Mouse (Mus musculus) frontal cortex, adult 2 months (tissue): ENCODE data around the gene Exoc7. TPM values are rescaled to one million over a fixed set of nuclear protein-coding genes. Genes with fewer than 3 reads are reported as not detected.
A peak's percentile ranks its signal among the peaks of the same experiment; 100 is the strongest.

Experiments
- DNase-seq, 2 experiments: peaks; one replicate each; pipeline ENCODE4 v3.0.0; 2022; ENCODE audit warnings: low spot score in 1 of 2; ENCODE audit errors: extremely low spot score in 1 of 2
- polyA plus RNA-seq: library from polyadenylated mRNA; depleted of rRNA; stranded (reverse); fragments of >200 nt; gene quantifications from 2 replicates; pipeline ENCODE4 v1.2.3, GENCODE M21; 2012; rRNA removed

Exoc7 gene
- polyA plus RNA-seq = 89.7 and 97.5 TPM in 2 replicates

DNA sequence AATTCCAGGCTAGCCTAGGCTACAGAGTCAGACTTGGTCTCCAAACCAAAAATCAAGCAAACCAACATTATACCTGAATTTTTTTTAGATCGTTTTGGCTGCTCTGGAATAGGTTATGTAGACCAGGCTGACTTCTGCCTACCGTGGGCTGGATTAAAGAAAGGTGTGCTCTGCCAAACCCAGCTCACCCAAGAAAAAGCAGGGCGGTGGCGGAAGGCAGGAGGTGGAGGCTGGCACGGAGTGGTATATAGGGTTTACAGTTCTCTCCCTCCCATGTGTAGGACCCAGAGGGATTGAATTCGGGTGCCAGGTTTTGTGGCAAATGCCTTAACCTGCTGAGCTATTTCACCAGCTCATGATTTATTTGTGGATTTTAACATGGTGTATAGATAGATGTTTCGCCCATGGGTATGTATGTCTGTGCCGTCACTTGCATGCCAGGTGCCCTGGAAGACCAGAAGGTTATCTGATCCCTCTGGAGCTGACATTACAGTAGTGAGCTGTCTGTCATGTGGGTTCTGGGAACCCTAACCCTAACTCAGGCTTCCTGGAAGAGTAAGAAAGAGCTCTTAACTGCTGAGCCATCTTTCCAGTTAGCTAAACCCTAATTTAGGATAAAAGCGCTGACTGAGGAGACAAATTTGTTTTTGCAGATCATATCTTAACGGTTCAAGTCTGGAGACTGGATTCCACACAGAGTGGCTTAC lies at the start of gene Exoc7:
TSS of gene Exoc7 (minus strand) at position 215 of the 707 bp plus-strand sequence.
- DNase-seq = no peak

DNA sequence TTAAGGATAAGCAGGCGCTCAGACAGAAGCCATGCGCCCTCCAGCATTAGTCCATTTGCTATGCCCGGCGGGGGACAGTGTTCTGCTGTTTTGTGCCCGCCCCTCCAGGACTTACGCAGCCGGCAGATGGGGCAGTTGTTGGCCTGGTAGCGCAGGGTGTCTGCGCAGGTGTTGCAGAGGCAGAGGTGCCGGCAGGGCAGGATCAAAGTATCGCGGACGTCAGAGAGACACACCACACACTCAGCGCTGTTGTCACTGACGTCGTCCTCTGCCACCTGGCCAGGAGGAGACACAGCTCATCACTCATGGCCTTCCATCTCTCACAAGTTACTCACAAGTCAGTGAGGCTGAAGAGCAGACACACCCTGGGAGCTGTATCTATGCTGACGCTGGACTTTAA lies 47.5 kb upstream of the Exoc7 start:
- DNase-seq = no peak

DNA sequence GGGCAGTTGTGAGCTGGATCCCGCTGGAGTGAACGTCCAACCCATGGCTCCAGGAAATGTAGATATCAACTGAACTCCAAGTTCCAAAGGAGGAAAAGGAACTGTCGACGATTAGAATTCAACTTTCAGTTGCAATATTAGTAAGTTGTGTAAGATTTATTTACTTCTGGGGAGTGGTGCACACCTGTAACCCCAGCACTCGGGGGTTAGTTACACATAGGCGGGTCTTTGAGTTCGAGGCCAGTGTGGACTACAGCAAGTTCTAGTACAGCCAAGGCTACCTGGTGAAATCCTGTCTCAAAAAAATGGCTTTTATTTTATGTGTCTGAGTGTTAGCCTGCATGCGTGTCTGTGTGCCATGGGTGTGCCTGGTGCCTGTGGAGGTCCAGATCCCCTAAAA lies 46.5 kb upstream of the Exoc7 start:
- no peak for DNase-seq

DNA sequence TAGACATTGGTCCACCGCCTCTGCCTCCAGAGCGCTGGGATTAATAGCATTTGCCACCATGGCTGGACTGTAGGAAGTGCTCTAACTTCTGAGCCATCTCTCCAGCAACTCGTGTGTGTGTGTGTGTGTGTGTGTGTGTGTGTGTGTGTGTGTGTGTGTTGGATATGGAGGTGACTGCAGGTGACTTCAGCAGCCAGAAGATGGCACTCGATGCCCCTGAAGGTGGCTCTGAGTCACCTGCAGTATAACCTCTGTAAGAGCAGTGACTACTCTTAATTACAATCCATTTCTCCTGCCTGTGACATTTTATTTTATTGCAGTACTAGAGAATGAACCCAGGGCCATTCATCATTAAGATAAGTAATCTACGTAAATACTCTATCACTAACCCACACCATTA lies 44.3 kb upstream of the Exoc7 start:
- DNase-seq = no peak

DNA sequence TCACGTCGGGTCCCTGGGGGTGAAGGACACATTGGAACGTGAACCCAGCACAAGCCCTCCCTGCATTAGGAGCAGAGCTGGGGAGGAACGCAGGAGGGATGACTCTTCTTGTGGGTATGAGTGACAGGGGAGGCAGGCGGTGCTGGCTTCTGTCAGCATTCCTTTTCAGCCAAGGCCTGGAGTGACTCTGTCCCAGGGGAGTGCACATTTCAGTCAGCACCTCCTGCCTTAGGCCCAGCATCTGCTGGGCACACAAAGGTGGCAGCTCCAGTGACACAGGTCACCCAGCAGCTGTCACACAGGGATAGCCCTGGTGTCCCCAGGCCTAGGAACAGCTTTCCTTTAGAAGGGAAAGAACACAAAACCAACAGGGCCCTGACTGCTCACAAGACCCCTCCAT lies 40.9 kb upstream of the Exoc7 start:
- no peak for DNase-seq

DNA sequence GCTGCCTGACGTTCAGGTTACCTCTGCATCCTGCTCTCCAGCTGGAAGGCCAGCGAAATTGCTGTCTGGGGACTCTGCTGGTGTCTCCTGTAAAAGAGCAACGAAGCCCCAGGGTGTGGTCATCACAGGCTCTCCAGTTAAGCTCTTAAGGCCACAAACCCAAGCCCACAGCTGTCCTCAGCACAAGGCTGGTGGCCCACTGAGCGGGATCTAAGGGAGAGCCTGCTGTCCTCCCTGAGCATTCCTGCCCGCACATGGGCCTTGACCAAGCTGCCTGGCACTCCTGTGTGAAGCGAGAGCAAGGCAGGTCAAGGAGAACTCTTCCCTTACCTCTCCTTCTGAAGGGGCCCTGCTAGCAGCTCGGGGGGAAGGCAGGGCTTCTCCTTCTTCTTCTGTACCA lies 40.0 kb upstream of the Exoc7 start:
- no peak for DNase-seq

DNA sequence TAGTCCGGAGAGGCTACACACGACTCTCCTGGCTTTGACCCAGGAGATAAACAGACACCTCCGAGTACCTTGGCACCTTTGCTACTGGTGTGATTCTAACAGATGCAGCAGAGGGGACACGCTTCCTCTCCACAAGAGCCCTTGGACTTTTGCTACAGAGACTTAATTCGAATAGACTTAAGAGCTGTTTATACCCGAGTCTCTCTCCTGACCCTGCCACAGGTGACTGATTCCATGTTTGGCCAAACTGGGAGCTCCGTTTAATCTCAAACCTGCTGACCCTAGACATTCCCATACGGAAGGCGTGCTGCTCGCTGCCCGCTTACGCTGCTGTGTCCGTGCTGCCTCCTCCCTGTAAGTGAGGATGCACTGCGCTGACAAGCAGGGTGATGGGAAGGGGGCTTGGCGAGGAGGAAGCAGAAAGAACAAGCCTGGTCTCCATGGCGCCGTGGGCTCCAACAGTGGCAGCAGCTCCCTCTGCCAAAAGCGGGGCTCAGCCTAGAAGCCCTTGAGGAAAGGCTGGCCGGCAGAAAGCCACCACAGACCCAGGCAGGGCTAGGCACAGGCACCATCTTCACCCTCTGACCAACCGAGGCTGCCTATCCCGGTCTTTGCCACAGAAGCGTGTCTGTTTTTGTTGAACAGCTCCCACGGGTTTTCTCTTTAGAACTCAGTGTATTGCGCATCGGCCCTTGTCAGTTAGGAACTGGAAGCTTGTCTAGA lies 35.2 kb upstream of the Exoc7 start:
- no peak for DNase-seq

DNA sequence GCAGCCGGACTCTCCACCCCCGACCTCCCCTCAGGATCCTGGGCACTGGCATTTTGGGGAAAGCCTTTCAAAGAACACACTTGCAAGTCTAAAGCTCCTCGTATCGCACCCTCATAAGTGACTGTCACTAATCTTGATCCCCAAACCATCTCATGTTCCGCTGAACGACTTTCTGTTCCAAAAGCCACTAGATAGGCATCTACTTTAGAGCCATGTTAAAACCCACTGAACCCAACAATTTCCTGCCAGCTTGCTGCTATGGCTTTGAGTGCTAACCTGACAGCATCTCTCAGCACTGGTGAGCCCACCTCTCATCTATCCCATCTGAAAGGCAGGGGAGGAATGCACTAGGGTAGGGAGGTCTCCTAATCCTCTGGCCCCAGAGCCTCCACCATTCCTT lies 30.5 kb upstream of the Exoc7 start:
- no peak for DNase-seq

DNA sequence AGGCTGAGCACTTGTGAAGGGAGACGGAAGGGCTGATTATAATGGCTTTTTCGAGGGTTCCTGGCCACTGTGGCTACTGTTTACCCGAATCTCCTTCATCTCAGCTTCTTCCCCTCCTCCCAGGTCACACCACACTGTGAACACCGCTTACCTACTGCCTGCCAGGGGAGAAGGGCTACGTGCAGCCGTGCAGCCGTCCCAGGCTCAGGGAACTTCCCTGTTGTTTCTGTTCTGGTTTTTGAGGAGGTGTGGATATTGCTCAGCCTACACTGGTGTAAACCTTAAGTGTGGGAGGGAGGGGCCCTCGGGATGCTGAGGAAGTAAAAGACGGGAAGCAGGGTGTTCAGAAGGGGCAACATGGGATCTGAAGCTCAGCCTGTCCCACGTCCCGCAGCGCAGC lies 30.0 kb upstream of the Exoc7 start:
- DNase-seq = no peak

DNA sequence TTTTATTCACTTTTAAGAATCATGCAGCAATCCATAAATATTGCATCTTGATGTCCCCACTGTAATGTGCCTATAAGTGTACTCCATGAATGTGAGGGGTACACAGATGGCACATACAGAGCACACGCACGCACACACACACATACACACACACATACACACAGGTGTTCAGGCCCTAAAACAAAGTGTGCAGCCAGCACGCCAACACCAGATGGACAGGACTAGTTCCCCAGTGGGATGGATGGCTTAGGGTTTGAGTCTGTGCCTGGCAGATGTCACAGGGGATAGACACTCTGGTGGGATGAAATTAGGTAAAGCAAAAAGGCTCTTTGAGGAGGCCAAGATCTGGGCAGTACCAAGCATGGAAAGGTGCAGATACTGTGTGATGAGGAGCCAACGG lies 29.4 kb upstream of the Exoc7 start:
- no peak for DNase-seq

DNA sequence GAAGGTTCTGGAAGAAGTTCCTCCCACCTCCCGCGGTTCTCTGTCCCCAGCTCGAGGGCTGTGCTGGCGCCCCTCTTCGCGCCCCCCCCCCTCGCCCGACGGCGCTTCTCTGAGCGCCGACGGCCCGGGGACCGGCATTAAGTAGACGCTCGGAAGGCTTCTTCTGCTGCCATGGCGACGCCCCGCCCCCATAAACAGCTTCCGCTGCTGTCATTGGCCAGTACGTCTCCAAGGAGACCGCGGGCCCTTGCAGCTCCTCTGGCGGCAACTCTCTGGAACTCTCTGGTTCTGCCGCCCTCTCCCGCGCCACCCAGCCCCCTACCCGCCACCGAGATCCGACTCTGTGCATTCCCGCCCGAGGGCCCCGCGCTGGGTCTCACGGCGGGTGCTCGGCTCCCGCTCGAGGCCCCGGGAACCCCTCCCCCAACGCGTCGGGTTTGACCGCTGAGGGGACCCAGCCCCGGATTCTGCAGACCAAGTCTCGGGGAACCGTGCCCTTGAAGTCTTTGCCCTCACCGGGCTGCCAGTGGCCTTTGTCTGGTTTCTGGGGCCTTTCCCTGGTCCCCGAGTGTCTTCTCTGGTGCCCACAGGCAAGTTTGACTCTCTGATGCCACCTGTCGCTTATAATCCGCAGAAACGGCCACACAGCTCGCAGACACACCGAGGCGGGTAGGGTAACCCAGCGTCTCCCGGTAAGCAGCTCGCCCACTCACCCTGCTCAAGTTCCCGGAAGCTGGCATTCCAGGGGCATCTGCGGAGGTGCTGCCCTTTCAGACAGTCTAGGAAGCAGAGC lies 28.4 kb upstream of the Exoc7 start, which contains the start of gene Foxj1:
TSS of gene Foxj1 (minus strand) at position 156 of the 793 bp plus-strand sequence.
- DNase-seq = peak; percentile 92 to 98

DNA sequence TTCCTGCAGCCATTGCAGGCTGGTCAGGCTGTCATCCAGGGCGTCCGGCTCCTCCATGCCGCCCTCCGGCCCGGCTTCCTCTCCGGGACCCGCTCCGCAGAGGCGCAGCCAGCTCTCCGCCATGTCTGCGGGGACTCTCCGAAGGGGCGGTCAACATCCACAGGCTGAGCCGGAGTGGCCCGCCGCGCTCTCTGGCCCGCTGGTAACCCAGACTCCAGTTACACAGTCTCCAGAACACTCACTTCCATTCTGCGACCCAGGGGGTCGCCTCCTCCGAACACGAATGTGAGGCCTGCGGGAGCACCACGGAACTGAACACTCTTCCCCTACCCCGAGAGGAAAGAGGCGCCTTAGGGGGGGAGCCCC lies 27.4 kb upstream of the Exoc7 start:
- no peak for DNase-seq

DNA sequence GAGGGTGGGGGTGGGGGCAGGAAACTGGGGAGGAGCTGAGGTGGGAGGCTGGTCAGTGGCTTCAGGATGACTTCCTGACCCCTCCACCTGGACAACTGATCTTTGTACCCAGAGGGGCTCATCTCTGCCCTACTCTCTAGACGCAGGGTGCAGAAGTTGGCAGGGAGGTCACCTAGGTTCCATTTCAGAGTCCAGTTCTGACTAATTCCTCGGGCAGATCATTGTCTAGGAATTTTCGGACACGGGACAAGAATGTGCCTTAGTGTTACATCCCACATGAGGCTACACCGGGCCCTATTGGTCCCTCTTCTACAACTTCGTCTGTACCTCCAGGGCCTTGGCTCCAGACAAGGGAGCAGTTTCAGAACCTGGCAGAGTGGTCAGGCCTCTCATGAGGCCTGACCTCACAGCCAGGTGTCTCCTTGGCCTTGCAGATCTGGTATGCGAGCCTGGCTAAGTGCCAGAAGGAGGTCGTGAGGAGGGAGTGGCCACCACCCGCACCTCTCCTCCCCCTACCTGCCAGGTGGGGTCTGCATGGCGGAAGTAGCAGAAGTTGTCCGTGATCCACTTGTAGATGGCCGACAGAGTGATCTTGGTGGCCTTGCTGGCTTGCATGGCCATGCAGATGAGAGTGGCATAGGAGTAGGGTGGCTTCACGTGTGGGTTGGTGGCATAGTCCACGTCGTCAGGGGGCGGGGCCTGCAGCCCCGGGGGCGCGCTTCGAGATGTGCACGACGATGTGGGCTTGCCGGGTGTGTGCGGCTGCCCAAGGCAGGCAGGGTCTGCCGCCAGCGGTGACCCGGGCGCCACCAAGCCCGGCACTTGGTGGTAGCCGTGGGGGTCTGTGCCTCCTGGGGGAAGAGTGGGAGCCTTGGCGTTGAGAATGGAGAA lies 26.7 kb upstream of the Exoc7 start:
- no peak for DNase-seq

DNA sequence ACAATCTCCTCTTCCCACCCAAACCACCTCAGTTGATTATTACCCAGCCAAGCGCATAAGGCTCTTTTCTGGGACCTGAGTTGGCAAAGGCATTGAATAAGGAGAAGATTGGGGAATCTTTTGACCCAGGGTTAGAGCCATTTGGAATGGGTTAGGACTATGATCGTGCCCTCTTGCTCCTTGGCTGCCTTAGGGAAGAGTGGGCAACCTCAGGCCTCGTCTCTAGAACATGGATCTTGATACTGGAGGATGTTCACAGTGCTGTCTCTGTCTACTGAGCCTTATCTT lies 25.9 kb upstream of the Exoc7 start:
- no peak for DNase-seq

DNA sequence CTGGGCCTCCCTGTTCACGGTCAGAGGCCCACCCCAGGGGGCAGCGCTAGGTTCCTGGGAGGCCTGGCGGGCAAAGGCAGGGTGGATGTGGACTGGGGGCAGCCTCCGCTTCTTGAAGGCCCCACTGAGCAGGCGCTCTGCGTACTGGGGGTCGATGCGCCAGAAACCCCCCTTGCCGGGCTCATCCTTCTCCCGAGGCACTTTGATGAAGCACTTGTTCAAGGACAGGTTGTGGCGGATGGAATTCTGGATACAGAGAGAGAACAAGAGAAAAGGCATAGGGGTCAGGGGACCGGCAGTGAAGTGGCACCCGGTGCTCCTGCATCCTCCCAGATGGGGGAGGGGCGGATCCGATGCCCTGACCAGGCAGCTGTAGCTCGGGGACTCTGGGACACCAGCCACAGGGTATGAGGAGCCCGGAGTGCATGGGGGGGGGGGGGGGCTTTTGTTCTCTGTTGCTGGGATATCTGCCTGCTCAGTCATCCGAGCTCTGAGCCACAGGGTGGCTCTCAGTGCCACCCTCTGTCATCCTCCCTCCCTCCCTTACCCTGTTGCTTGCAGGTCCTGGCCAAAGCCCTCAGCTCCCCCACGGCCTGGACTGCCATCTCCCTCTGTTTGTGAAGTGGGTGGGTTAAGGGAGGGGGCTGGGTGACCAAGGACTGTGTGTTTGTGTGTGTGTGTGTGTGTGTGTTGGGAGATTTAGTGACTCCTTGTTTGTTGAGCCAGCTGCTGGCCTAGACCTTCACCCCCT lies 25.4 kb upstream of the Exoc7 start:
- DNase-seq = peak in 1 of 2 experiments; percentile 45

DNA sequence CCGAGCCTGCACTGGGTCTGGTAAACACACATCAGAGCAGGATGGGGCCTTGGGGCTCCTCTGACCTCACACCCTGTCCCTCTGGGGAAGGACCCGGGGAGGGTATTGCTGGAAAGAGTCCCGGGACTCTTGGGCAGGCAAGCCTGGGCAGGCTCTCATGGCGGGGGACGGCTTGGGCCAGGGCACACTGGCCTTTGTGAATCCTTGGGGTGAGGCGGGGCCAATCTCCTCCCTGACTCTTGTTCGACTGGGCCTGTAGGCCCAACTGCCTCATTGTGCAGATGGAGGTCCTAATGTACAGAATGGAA lies 23.1 kb upstream of the Exoc7 start:
- no peak for DNase-seq

DNA sequence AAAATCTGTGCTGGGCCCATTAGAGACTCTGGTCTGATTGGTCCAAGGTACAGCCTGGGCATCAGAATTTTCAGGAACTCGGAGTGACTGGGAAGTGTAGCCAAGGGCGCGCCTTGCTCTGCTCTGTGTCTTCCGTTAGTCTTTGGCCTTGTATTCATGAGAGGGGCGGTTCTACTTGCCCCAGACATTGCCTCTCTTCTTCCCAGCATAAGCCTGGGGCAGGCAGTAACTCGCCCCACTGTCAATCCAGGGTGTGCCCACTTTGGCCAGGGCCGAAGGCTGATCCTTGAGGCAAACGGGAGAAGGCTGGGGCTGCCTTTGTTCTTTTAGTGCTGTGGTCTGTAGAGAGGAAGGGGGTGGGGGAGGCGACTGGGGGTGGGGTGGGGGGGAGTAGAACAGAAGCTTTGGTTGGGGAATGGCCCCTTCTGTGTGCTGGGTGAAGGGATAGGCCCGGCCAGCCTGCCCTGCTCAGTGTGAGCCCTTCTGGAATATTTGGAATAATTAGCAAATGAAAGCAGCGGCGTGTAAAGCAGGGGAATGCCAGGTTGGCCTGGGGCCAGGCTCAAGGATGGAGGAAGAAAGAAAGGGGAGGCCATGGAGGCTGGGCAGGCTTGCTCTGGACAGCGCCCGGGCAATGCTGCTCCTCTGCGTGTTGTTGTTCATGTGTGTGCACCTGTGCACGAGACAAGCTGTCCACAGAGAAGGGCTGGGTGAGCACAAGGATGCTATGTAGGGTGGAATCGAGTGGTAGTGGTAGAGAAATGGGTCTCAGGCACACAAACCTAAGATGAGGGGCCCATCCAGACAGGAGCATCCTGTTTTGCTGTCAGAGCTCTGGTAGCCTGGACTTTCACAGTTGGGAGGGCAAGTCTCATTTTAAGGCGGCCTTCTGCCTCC lies 22.5 kb upstream of the Exoc7 start:
- DNase-seq = no peak

DNA sequence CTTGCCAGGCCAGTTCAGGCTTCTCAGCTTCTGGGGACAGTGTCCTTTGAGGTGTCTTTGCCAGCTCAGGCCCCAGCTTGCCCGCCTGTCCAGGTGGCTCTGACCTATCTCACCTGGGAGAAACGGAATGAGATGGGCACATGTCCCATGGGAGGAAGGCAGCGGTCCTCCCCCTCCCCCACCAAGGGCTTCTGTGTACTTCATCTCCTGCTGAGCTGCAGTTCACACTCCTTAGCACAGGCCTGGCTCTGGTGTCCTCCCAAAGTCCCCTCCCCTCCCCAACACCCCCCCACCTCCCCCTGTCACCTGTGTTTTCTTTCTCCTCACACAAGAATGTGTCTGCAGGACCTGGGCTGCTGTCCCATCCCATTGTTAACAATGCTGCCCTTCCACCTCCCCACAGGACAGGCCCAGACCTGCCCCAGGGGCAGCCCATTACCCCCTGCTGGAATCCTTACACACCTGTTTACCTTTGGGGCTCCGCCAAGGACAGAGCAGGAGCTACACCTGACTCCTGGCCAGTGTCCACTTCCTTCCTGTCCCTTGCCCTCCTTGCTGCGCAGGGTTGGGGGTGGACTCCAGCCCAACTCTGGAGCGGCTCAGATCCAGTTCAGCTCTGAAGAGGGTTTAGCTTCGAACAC lies 20.1 kb upstream of the Exoc7 start:
- DNase-seq = no peak
